Mouse (Mus musculus) neural tube, embryonic 11.5 days (tissue): ENCODE measurements at regions not wholly inside any gene's neighbourhood (a gene's known extent, or its start where the extent isn't known, plus 50 kb on each side); places are given as distances from the start of the nearest gene placed in this dataset.

Source experiments
- ATAC-seq: fragments of 200-750 bp; cut with Nextera tagmentation; 2 replicates; pipeline ENCODE4 v1.8.0; 2017; ENCODE audit warnings: moderate number of reproducible peaks, mild to moderate bottlenecking, moderate TSS enrichment, moderate library complexity; ENCODE audit not compliant: insufficient read depth, low FRiP score, low TSS enrichment
- DNase-seq: peaks from one replicate; pipeline ENCODE4 v3.0.0-alpha.2; 2015; ENCODE audit warnings: low spot score
- H3K27ac ChIP-seq: fragments of 300-500 bp; sonication (generic); 2 replicates; pipeline ENCODE4 v1.5.1; 2014; ENCODE audit warnings: low read depth, mild to moderate bottlenecking, low read length
- H3K27me3 ChIP-seq: fragments of 300-500 bp; sonication (generic); 2 replicates; pipeline ENCODE4 v1.6.1; 2014; ENCODE audit warnings: mild to moderate bottlenecking, low read length, mixed read lengths; ENCODE audit not compliant: control insufficient read depth, insufficient read depth
- H3K36me3 ChIP-seq: fragments of 300-500 bp; sonication (generic); 2 replicates; pipeline ENCODE4 v1.6.1; 2014; ENCODE audit warnings: mild to moderate bottlenecking, low read length, moderate library complexity, mixed read lengths; ENCODE audit not compliant: control insufficient read depth, insufficient read depth
- H3K4me1 ChIP-seq: fragments of 300-500 bp; sonication (generic); 2 replicates; pipeline ENCODE4 v1.6.1; 2014; ENCODE audit warnings: low read length, mixed read lengths; ENCODE audit not compliant: control insufficient read depth, insufficient read depth
- H3K4me2 ChIP-seq: fragments of 300-500 bp; sonication (generic); 2 replicates; pipeline ENCODE4 v1.6.1; 2014; ENCODE audit warnings: low read depth, mild to moderate bottlenecking, moderate library complexity
- H3K4me3 ChIP-seq: fragments of 300-500 bp; sonication (generic); 2 replicates; pipeline ENCODE4 v1.5.1; 2014; ENCODE audit warnings: low read depth, low read length
- H3K9ac ChIP-seq: fragments of 300-500 bp; sonication (generic); 2 replicates; pipeline ENCODE4 v1.6.1; 2014; ENCODE audit warnings: mild to moderate bottlenecking, low read length
- H3K9me3 ChIP-seq: fragments of 300-500 bp; sonication (generic); 2 replicates; pipeline ENCODE4 v1.6.1; 2016; ENCODE audit warnings: low read length; ENCODE audit not compliant: control insufficient read depth
- WGBS: fragments of 180-500 bp; shearing (Covaris S2); extraction: QIAGEN DNeasy Blood & Tissue Kit; methylation state at CpG from one replicate; pipeline ENCODE4 v1.1.7; 2014; 5-methylcytosine and 5-hydroxymethylcytosine counted together

DNA sequence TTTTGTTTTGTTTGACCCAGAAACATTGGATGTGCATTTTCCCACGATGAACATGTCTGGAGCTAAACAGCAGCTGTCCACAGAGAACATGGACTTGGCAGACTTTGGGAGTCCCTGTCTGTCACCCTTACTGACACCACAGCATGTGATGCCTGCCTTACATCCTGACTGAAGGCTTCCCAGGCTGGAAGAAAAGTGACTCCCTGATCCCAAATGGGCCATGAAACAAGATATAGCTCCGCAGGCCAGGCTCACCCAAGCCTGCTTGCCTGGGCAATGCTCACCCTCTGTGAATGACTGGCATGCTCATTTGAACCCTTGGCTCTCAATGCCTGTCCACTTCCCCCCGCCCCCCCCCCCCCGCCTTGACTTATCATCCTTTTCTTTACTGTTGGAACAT, 57.1 kb upstream of the Sfrp2 start:
- DNase-seq: no peak
- Histone ChIP-seq H3K4me2 (no peak overlapping the region), H3K36me3 (no peaks in the 10 kb centered on the region), H3K4me1 (no peaks in the 10 kb centered on the region; the same call in 1 of the 2 replicates), H3K27ac (no peak overlapping the region), H3K9ac (no peak overlapping the region), H3K4me3 (no peak overlapping the region), H3K9me3 (no peaks in the 10 kb centered on the region), H3K27me3 (no peaks in the 10 kb centered on the region)
- no peak for ATAC-seq
- 70% methylated on average over 4 of the region's 4 CpGs for WGBS

DNA sequence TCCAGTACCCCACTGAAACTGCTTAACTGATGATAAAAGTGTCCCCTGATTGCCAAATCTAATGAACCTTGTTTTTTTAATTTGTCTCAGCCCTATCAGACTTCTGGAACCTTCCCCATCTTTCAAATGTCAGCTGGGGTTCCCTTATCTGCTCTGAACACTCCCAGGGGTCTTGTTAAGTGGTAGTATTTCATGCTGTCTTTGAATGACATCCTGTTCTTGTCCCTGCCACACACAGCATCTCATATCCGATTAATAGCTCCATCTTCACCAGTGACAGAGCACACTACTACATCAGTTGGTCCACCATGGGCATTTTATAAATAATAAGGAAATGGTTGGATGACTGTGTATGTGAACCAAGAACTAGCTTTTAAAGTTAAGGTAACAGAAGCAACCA, 56.6 kb upstream of the Sfrp2 start:
- ATAC-seq: no peak
- no peaks in the 10 kb centered on the region for H3K27me3 ChIP-seq
- no peak for DNase-seq

DNA sequence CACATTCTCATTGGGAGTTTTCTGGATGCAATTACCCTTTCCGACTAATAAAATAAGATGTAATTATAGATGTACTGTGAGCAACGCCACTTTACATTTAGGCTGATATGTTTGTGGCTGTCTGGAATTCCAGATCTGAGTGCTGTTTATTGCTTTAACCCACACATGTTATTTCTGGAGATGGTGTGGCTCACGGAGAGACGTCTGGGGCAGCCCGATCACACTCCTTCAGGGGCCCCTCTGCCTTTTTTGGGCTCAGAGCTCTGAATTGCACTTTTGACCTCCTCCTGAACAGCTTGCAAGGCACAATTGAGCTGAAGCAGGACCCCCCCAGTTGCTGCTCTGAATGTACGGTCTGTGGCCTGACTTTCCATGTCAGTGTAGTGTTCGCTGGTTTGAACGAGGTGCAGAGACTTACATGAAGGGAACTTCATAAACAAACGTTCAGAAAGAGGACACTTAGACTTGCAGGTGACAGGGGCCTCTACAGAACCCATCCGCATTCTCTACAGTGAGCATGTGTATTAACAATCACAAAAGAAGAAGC, 55.1 kb upstream of the Sfrp2 start:
- WGBS: 46% methylated on average over 10 of the region's 10 CpGs
- Histone ChIP-seq H3K4me1 (no peaks in the 10 kb centered on the region; the same call in 1 of the 2 replicates), H3K36me3 (no peaks in the 10 kb centered on the region), H3K4me2 (no peak overlapping the region), H3K27me3 (no peaks in the 10 kb centered on the region), H3K27ac (no peak overlapping the region), H3K9ac (no peak overlapping the region), H3K9me3 (no peaks in the 10 kb centered on the region), H3K4me3 (no peak overlapping the region)
- DNase-seq (no peak), ATAC-seq (no peak)

More for the DNA sequence above, 56.6 kb upstream of the Sfrp2 start:
- 57% methylated on average over 1 of the region's 1 CpGs for WGBS
- Histone ChIP-seq H3K9ac (no peak overlapping the region), H3K36me3 (no peaks in the 10 kb centered on the region), H3K4me3 (no peak overlapping the region), H3K4me1 (no peaks in the 10 kb centered on the region; the same call in 1 of the 2 replicates), H3K27ac (no peak overlapping the region), H3K4me2 (no peak overlapping the region), H3K9me3 (no peaks in the 10 kb centered on the region)

DNA sequence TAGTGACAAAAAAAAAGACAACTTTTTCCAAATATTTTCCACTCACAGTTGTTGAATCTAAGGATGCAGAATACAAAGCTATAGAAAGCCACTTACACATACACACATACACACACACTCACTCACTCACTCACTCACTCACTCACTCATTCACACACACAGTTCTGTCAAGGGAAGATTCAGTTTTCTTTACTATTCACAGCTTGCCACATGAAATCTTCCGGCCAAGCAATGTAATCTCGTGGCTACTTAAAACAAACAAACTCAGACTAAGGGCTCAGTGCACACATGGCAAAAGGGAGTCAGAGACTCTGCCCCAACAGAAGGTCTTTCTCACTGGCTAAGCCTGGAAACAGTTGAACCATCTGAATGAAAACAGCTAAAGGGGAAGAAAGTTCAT, 53.8 kb upstream of the Sfrp2 start:
- H3K36me3 ChIP-seq: no peaks in the 10 kb centered on the region
- ATAC-seq: no peak
- H3K9me3 ChIP-seq: no peaks in the 10 kb centered on the region
- H3K9ac ChIP-seq: no peak overlapping the region
- no peak overlapping the region for H3K4me2 ChIP-seq
- H3K4me1 ChIP-seq: no peaks in the 10 kb centered on the region; the same call in 1 of the 2 replicates
- H3K27me3 ChIP-seq: no peaks in the 10 kb centered on the region
- WGBS: 78% methylated on average over 2 of the region's 2 CpGs
- H3K27ac ChIP-seq: no peak overlapping the region
- no peak for DNase-seq
- H3K4me3 ChIP-seq: no peak overlapping the region

DNA sequence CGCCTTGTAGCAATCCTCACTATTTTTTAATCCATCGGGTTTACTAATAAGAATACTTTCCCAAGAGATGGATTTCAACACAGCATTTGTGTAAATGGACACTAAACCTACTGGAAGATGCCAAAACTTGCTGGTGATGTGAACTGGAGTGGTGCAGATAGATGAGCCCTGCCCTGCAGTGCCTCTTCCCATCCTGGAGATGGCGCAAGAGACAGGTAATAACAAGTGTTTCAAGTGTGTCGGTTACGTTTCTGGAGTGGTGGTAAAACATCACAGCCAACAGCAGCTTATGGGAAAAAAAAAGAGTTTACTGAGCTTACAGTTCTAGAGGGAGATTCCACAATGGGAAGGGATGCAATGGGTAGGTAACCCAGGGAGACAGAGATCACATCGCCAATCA, 51.5 kb upstream of the Sfrp2 start:
- 59% methylated on average over 6 of the region's 6 CpGs for WGBS

More for the DNA sequence above, 51.5 kb upstream of the Sfrp2 start:
- H3K9me3 ChIP-seq: no peaks in the 10 kb centered on the region
- ATAC-seq (no peak), DNase-seq (no peak)
- H3K27ac ChIP-seq: no peak overlapping the region
- no peaks in the 10 kb centered on the region for H3K27me3 ChIP-seq
- no peaks in the 10 kb centered on the region for H3K36me3 ChIP-seq
- no peak overlapping the region for H3K4me3 ChIP-seq
- H3K4me1 ChIP-seq: no peaks in the 10 kb centered on the region; the same call in 1 of the 2 replicates
- no peak overlapping the region for H3K4me2 ChIP-seq
- H3K9ac ChIP-seq: no peak overlapping the region
